Mouse (Mus musculus) CH12.LX (cell line): ENCODE data around the gene Lzts3.

Experiments used
- BHLHE40 ChIP-seq: IDR thresholded peaks from 2 replicates; pipeline ENCODE4 v1.6.1; 2011; ENCODE audit warnings: mild to moderate bottlenecking, low read depth, low read length, improper control_type of control experiment
- CHD2 ChIP-seq: IDR thresholded peaks from 2 replicates; pipeline ENCODE4 v1.6.1; 2011; ENCODE audit warnings: low read length, improper control_type of control experiment
- NRF1 ChIP-seq: IDR thresholded peaks from 2 replicates; pipeline ENCODE4 v1.6.1; 2014; ENCODE audit warnings: low read depth, mild to moderate bottlenecking, inconsistent platforms, low read length, improper control_type of control experiment, moderate library complexity
- POLR2A ChIP-seq: IDR thresholded peaks from 2 replicates; pipeline ENCODE4 v1.6.1; 2011; ENCODE audit warnings: low read depth, mild to moderate bottlenecking, improper control_type of control experiment, low read length
- TBP ChIP-seq: conservative IDR thresholded peaks from 2 replicates; pipeline ENCODE4 v1.6.1; 2011; ENCODE audit warnings: low read depth, low read length, improper control_type of control experiment

DNA sequence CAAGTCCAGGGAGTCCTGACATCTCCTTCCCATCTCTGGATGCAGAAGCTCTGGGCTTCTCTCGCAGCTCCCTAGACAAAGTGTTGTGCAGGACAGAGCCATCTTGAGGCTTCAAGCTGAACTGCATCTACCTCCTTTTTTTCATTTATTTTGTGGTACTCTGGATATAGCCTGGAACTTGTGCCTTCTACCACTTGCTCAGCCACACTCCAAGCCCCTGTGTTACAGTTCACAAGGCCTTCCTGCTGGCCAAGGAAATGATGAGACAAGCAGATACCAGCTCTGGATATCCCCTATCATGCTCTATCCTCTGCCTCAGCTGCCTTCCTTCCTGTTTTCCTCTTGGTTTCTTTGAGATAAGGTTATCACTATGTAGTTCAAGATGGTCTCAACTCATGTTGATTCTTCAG is 45.0 kb downstream of the Lzts3 start:
- TF ChIP-seq CHD2 (no peak), TBP (no peak), NRF1 (no peak), POLR2A (no peak), BHLHE40 (no peak)
